Mouse (Mus musculus): ENCODE measurements around the gene Serpinc1.
"Not testable (repeated sequence)": the region's sequence is repeated elsewhere in the genome, so short reads cannot be mapped to it uniquely, and the experiment has no call there.

Gene Serpinc1

DNA sequence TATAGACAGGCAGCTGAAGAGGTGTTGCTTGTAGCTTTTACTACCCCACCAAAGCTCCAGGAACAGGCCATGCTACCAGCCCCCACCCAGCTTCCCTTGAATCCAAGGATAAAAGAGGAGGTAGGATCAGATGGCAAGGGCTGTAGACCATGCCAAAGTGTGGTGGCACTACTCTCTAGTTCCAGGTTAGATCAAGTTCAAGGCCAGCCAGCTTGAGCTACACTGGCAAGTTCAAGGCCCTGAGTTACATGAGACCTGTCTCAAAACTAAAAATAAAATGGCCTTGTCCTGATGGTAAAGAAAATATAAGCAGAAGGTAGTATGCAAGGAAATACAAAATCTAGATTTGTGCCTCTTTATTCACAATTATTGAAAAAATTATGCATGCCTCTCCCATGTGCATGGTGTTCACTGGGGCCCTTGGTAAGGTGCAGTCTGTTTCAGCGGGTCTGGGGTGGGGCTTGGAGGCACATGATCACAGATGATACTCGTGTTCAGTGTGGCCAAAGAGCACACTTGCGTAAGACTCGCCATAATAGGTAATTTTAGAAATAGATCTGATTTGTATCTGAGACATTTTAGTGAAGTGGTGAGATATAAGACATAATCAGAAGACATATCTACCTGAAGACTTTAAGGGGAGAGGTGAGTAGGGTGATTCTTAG, at the start of gene Serpinc1:
TSS of gene Serpinc1 (plus strand) at position 515 of the 665 bp plus-strand sequence.
- DNase-seq (ENCODE audit: low spot score): no peak

DNA sequence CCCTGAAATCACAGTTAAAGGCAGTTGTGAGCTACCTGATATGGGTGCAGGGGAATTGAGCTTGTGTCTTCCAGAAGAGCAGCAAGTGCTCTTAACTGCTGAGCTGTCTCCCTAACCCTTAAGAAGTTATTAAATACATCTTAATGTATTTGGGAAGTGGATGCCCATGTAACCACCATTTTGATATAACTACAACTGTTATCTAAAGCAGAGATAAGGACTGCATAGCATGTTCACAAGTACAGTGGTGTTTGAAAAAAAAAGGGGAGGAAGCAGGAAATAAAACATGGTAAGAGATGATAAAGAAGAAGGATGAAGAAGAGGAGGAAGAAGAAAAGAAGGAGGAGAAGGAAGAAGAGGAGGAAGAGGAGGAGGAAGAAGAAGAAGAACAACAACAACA, 47.1 kb upstream of the Serpinc1 start:
- no peak for DNase-seq (ENCODE audit: low spot score)

DNA sequence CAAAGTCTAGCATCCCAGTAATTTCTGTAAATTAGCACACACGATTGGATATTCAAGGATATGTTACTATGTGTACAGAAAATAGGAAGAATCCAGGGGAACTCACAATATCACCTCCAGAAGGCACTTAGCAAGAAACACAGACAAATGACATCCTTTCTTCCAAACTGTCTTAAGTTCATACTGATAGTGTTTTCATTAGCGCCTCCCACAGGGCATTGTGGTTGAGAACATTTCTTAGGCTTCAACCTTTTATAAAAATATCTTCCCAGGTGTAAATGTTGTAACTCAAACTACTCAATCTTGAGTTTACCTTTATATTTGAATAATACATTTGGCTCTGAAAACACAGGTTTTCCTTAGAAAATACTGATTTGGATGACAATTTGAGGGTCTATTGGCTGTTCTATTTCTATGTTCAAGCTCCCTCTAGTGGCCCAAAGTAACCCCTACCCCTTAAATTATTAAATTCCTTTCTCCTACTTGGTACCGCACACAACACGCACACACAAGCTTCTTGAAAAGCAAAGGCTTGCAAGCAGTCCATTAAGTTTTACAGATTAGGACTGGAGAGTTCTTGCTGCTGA, 44.4 kb upstream of the Serpinc1 start:
- peak; percentile 8 for DNase-seq (ENCODE audit: low spot score)

DNA sequence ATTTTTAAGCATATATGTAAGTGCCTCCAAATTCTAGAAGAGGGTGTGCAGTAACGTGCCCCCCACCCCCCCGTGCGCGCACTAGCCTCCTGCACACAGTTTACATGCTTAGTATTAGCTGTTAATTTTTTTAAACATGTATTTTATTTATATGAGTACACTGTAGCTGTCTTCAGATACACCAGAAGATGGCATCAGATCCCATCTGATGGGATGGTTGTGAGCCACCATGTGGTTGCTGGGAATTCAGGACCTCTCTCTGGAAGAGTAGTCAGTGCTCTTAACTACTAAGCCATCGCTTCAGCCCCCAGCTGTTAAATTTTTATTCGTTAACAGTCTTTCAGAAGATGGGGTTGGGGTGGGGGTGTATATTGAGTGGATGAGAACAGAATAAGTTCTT, 42.8 kb upstream of the Serpinc1 start:
- no peak for DNase-seq (ENCODE audit: low spot score)

DNA sequence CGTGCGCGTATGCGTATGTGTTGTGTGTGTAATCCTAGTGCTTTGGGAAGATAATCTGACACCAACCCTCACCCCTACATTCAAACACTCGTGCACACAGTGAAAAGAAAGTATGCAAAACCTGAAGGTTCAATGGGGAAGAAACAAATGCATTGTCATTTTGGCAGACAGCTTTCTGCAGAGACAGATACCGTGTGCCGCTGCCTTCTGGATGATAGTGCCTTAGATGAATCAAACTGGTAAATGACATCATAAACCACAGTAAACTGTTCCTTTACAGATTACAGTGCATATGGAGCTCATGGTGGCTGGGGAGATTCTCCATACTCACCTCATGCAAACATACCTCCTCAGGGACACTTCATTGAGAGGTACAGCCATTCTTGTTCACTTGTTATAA, 15.2 kb upstream of the Serpinc1 start:
- DNase-seq (ENCODE audit: low spot score): no peak

DNA sequence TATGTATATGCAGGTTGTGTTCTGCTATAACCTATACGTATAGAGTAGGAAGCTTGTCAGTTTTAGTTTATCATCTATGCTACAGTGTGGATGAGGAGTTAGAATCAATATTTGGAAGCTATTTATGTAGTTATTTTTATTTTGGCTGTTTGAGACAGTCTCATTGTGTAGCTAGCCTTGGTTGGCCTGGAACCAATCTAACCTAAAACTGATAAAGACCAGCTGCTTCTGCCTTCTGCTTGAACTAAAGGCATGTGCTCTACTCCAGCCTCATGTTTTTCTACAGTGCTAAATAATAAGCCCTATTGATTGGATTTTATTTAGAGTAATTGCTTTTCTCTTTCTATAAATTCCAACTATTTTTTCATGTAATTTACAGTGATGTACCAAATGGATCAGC, 11.1 kb upstream of the Serpinc1 start:
- no peak for DNase-seq (ENCODE audit: low spot score)

DNA sequence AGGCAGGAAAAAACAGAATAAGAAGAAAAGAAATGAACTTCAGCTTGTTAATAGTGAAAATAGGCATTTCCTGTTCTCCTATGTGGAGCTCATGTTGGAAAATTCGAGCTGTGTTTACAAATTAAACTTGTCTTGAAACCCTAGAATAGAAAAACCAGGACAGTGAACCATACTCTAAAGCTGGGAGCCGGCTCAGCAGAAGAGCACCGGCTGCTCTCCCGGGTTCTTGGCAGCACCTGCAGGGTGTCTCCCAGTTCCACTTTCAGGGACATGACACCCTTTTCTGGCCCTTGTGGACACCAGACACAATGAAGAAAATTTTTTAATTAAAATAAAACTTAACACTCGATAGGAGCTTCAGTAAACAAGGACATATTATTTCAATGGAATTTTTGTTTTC, 9.7 kb upstream of the Serpinc1 start:
- DNase-seq (ENCODE audit: low spot score): no peak

DNA sequence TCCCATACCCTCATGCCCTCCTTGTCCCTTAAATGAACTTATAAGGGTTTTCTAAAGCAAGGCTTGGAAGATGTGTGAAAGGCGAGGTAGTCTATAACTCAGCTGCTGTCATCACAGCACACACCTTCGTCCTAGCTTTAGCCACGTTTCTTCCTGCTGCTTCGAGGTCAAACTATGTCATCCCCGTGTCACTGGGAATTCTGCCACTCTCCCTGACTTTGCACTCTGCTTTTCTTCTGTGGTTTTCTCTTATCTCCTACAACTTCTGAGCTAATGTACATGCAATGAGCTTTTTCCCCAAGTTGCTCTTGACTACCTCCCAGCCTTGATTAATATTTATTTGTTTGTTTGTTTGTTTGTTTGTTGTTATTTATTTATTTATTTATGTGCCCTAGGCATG, 1.6 kb downstream of the Serpinc1 start:
- no peak for DNase-seq (ENCODE audit: low spot score)

DNA sequence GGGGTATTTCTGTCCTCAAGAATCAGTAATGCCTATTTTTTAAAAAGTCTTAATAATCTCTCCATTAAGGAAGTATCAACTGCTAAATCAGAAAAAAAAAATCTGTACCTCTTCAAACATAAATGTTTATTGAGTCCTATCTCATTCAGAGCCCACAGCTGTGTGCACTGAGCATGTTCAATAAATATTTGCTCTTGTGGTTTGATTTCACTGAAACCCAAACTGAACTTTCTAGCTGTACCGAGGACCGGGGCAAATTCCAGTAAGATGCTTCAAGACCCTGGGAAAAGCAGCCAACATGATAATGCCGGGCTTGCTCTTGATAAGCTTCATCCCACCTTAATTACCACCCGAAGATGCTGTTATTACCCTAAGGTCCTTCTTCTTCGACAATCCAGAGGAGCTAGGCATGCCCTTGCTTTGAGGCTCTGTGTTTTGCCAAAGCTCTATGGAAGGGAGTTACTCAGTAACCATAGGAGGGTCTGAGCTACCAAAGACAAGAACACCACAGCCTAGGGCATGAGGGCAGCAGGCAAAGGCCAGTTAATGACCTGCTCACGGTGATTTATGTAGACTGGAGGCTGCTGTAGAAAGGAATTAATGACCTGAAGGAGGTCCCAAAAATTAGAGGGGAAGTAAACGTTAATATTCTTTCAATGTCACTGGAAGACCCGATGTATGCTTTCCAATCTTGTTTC, 2.3 kb downstream of the Serpinc1 start:
- DNase-seq (ENCODE audit: low spot score): no peak

DNA sequence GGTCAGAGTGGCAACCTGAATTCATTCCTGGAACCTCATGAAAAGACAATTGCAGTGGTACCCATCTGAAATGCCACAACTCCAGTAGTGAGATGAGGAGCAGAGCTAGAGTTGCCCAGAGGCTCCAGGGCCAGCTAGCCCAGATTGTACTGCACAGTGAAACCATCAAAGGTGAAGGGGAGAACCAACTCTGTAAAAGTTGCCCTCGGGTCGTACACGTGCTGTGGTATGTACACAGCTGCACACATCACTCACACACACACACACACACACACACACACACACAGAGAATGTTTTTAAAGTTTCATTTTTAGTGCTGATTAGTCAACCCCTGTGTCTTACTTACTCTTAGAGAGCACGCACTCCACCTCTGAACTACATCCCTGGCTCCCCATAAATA, 3.0 kb downstream of the Serpinc1 start:
- no peak for DNase-seq (ENCODE audit: low spot score)

DNA sequence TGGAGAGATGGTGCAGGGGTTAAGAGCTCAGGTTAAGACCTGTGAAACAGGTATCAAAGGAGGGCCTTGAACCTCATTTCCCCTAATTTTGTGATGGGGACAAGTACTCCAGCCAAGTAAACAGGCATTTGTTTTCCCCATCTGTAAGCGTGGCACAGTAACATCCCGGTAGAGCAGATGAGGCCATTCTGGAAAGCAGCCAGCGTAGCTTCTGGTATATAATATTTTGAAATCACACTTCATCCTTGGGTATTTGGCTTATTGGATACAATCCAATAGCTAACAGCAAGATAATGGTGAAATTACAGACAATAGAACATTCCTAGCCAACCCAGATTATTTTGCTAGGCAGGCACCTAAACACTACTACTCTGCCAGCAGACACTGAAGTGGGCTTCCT, 4.5 kb downstream of the Serpinc1 start:
- DNase-seq (ENCODE audit: low spot score): no peak

DNA sequence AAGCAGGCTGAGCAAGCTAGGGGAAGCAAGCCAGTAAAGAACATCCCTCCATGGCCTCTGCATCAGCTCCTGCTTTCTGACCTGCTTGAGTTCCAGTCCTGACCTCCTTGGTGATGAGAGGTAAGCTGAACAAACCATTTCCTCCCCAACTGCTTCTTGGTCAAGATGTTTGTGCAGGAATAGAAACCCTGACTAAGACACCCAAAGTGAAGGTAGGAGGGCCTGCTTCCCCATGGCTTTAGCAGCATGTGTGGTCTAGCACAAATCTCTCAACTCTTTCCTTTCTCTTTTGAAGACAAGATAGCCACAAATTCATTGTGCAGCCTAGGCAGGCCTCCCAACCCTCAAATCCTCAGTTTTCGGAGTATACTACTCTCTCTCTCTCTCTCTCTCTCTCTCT, 6.3 kb downstream of the Serpinc1 start:
- DNase-seq (ENCODE audit: low spot score): not testable (repeated sequence)

DNA sequence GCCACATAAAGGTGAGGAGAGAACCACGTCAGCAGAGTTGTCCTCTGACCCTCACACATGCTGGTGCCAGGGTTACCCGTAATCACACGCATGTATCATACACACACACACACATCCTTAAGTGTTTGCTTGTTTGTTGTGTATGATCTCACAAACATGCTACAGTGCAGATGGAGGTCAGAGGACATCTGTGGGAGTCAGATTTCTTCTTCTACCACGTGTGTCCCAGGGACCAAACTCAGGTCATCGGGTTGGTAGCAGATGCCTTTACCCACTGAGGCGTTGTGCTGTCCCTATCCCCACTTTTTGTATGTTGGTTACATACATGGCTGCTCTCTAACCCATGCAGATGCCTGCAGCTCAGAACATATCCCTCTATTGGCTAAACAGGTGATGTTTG, 7.1 kb downstream of the Serpinc1 start:
- DNase-seq (ENCODE audit: low spot score): no peak

DNA sequence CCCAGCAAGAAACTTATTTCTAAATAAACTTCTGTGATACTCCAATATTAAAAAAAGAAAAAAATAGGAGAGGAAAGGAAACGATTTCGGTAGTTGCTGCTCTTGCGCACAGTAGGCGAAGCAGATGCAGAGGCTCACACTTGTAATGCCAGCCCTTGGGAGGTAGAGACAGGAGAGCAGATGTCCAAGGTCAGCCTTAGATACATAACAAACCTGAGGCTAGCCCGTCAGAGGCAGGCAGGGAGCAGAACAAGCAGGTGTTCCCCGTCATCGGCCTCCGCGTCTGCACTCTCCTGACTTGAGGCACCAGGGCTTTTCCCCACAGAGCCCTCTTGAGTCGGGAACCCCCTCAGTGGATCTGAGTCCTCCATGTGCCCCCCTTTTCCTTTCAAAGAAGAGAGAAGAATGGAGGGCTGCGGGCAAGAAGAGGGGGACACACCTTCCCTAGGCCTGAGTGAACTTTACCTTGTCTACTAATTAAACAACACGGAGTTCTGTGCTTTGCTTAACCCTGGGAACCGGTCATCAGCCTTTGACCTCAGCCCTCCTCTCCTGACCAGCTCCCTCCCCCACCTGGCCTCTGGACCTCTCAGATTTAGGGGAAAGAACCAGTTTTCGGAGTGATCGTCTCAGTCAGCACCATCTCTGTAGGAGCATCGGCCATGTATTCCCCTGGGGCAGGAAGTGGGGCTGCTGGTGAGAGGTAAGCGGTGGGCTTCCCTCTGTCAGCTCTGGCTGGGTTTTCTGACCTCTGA, 8.7 kb downstream of the Serpinc1 start:
- DNase-seq (ENCODE audit: low spot score): no peak

DNA sequence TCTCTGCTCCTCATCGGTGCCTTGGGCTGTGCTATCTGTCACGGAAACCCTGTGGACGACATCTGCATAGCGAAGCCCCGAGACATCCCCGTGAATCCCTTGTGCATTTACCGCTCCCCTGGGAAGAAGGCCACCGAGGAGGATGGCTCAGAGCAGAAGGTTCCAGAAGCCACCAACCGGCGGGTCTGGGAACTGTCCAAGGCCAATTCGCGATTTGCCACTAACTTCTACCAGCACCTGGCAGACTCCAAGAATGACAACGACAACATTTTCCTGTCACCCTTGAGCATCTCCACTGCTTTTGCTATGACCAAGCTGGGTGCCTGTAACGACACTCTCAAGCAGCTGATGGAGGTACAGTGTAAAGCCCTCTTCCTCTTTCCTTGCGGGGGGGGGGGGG, 11.0 kb downstream of the Serpinc1 start:
- DNase-seq (ENCODE audit: low spot score): no peak

DNA sequence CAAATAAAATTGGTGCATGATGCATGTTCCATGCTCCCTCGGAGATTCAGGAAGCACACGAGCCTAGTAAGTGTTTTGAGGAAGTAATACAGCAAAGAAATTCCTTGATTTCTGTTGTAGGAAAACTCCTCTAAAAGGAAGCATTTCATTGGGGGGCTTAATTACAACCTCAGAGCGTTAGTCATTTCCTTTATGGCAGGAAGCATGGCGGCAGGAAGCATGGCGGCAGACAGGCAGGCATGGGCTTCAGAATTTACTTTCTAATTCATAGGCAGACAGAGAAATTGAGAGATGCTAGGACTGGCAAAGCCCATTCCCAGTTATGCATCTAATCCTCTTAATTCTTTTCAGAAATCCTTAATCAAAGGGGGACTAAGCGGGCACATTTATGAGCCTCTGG, 15.5 kb downstream of the Serpinc1 start:
- DNase-seq (ENCODE audit: low spot score): no peak

DNA sequence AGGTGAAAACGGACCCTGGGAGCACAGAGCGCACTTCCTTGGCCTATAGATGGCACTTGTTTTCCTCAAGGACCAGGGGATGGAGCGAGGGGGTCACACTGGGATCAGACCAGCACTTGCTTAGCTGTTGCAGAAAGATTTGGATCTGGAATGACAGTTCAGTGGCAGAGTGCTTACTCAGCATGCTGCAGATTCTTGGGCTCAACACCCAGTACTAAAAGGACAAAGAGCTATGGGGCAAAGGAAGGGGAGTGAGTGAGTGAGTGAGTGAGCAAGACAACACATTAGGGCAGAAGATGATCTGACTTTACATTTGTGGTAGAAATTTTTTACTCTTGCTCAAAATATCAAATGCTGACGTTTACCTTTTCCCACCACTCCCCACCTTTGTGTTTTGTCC, 26.6 kb downstream of the Serpinc1 start:
- DNase-seq (ENCODE audit: low spot score): no peak

DNA sequence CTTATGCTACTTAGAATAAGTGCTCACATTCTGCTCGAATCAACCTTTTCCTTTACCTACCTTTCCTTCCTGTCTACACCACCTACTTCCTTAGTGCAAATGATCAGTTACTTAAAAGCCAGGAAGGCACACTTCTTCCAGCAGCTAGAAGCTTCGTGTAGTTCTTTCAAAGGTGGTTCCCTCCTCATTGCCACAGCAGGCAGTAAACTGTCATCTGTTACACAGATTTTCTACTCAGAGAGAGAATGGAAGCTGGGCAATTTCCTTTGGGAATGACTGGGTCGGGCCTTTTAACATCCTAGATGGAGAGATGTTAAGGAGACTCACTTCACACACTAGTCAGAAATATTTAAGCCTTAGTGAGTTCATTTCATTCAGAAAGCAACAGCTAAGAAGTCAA, 27.1 kb downstream of the Serpinc1 start:
- DNase-seq (ENCODE audit: low spot score): no peak

DNA sequence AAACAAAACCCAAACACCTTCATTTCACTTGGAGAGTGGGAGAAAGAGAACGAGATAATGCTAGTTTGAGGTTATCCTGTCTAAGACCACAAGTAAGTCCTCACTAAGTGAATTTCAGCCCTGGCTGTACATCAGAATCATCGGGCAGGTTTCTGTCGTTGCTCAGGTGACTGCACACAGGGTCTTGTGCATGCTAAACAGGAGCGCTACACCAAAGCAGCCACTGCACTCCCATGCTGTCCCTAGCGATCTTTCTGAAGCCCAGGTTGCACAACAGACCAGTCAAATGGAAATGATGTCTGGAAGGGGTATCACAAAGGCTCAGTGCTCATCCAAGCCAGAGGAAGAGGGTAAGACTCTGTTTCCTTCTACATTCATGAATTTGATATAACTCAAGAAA, 28.1 kb downstream of the Serpinc1 start:
- DNase-seq (ENCODE audit: low spot score): no peak

DNA sequence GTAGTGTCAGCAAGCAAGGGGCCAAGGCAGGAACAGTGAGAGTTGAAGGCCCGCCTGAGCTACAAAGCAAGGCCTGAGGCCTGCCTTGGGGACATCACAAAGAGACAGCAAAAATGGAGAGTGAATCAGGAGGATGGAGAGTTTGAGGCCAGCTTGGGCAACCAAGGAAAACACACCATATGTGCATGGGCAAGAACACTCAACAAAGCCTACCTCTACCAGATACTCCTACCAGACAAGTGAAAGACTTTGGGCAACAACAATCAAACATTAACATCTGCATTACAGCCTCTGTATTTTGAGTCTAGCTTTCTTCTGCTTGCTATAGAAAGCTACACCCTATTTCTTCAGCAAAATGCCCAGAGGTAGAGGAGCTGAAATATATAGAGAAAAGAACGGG, 29.7 kb downstream of the Serpinc1 start:
- DNase-seq (ENCODE audit: low spot score): no peak

DNA sequence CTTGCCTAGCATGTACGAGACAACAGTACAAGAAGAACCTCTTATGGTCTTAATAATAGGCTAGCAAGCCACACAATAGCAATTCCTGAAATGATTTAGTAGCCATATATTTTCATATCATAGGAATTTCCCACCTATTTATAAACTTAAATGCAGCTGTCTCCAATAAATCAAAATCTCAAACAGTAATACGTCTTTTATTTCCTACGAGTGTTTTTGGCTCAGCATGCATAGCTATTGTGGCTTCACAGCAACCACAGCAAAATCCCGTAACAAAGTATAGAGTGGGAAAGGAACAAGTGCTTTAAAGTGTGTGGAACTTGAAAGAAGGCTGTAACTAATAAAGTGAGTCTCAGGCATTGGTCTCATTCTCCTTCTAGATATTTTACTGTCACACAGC, 32.1 kb downstream of the Serpinc1 start:
- DNase-seq (ENCODE audit: low spot score): no peak

DNA sequence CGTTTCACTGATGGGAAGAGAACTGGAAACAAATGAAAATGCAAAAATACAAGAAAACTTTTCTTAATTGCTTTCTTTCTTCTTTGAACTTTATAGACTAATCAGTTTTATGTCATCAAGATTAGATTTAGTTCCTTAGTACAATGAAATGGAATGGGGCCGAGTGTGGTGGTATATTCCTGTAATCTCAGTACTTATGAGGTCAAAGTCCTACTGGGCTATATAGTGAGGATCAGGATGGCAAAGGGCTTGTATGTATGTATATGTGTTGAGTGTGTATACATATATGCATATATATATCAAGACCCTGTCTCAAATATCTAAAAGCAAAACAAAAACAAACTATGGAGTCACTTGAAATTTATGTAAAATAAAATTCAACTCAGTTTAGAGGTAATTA, 38.0 kb downstream of the Serpinc1 start:
- no peak for DNase-seq (ENCODE audit: low spot score)

DNA sequence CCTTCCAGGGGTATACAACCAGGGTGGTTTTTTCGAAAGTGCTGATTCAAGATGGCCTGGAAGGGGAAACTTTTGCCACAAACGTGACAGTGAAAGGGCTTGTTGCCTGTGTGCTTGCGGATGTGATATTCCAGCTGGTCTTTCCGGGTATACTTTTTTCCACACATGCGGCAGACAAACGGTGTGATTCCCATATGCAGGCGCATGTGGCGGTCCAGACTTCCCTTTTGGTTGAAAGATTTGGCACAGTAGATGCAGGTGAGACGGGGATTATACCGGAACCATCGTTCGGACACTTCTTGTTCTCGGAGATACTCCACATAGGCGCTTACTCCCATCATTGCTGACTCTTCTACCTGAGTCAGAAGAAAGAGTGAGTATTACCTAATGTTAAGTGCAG, 41.7 kb downstream of the Serpinc1 start:
- DNase-seq (ENCODE audit: low spot score): no peak
